Mouse (Mus musculus) neutrophil, adult 5-6 weeks (primary cell): Measurements from ENCODE around the gene Adamts16. TPM values are rescaled to one million over a fixed set of nuclear protein-coding genes. Genes with fewer than 3 reads are reported as not detected.

Experiments used
- ATAC-seq: fragments of 151-379, 151-347 bp; 2 replicates; pipeline ENCODE4 v1.8.0; 2017; ENCODE audit warnings: mild to moderate bottlenecking, moderate TSS enrichment; ENCODE audit not compliant: insufficient number of reproducible peaks, poor library complexity, low FRiP score, severe bottlenecking; ENCODE audit errors: extremely low read depth
- total RNA-seq: library from RNA; stranded (forward); fragments of 200-1000 nt; gene quantifications from 2 replicates; pipeline ENCODE4 v1.2.3, GENCODE M21; 2017

Gene Adamts16
- total RNA-seq, 1 experiment from 2014 or later = not detected

GRCm38 (mm10) chr13:70779781-70780180 lies 61.8 kb downstream of the Adamts16 start:
- ATAC-seq = no peak

- no peak for ATAC-seq
Measured at GRCm38 (mm10) chr13:70778872-70779554, 62.6 kb downstream of the Adamts16 start.

- no peak for ATAC-seq
Measured at GRCm38 (mm10) chr13:70771100-70771499, 70.5 kb downstream of the Adamts16 start.

GRCm38 (mm10) chr13:70769156-70769555 lies 72.5 kb downstream of the Adamts16 start:
- ATAC-seq = no peak

- no peak for ATAC-seq
Measured at GRCm38 (mm10) chr13:70767462-70767861, 74.1 kb downstream of the Adamts16 start.

GRCm38 (mm10) chr13:70764682-70765081 lies 76.9 kb downstream of the Adamts16 start:
- ATAC-seq = no peak

GRCm38 (mm10) chr13:70762586-70762985 lies 79.0 kb downstream of the Adamts16 start:
- ATAC-seq = no peak

GRCm38 (mm10) chr13:70761312-70761711 lies 80.3 kb downstream of the Adamts16 start:
- no peak for ATAC-seq

GRCm38 (mm10) chr13:70760186-70760585 lies 81.4 kb downstream of the Adamts16 start:
- ATAC-seq = no peak

- no peak for ATAC-seq
Measured at GRCm38 (mm10) chr13:70746294-70747008, 95.2 kb downstream of the Adamts16 start.

GRCm38 (mm10) chr13:70744416-70745038 lies 97.1 kb downstream of the Adamts16 start:
- ATAC-seq = no peak

- ATAC-seq = no peak
Measured at GRCm38 (mm10) chr13:70742693-70743092, 98.9 kb downstream of the Adamts16 start.

GRCm38 (mm10) chr13:70740281-70741240 lies 101.0 kb downstream of the Adamts16 start:
- no peak for ATAC-seq

GRCm38 (mm10) chr13:70738781-70739180 lies 102.8 kb downstream of the Adamts16 start:
- no peak for ATAC-seq

- ATAC-seq = no peak
Measured at GRCm38 (mm10) chr13:70736409-70736808, 105.2 kb downstream of the Adamts16 start.

GRCm38 (mm10) chr13:70734640-70735039 lies 107.0 kb downstream of the Adamts16 start:
- no peak for ATAC-seq

GRCm38 (mm10) chr13:70733911-70734310 lies 107.7 kb downstream of the Adamts16 start:
- ATAC-seq = no peak

GRCm38 (mm10) chr13:70733206-70733605 lies 108.4 kb downstream of the Adamts16 start:
- no peak for ATAC-seq

GRCm38 (mm10) chr13:70732781-70733180 lies 108.8 kb downstream of the Adamts16 start:
- no peak for ATAC-seq
